Mouse (Mus musculus): ENCODE results near the gene Evi5. TPM values are rescaled to one million over a fixed set of nuclear protein-coding genes. Genes with fewer than 3 reads are reported as not detected.

Evi5 gene
- polyA plus RNA-seq, 1 experiment from 2014 or later = 78.1 TPM

GRCm38 (mm10) chr5:107868905-107869424, 5.9 kb downstream of the Evi5 start:
- Histone ChIP-seq H3K9ac (peak overlapping the region; percentile 93), H3K36me3 (no peaks in the 10 kb centered on the region), H3K9me3 (replicated peaks) (no peaks in the 10 kb centered on the region), H3K27me3 (0 out of 2 replicates have a peak, but pooled peaks cover 3% of the 10 kb centered on the region), H3K4me3 (replicated peaks) (peak overlapping the region; percentile 93), H3K27ac (peak overlapping the region; percentile 98), H3K4me2 (peak overlapping the region; percentile 66), H3K4me1 (peaks cover 16% of the 10 kb centered on the region)
- peak; percentile 100 for ATAC-seq (replicated peaks; ENCODE audit: low FRiP score)
- WGBS = under 1% methylated on average over 57 of the region's 58 CpGs

- Histone ChIP-seq H3K4me3 (replicated peaks) (peak overlapping the region; percentile 93), H3K4me1 (peaks cover 16% of the 10 kb centered on the region), H3K9me3 (replicated peaks) (no peaks in the 10 kb centered on the region), H3K27me3 (0 out of 2 replicates have a peak, but pooled peaks cover 3% of the 10 kb centered on the region), H3K36me3 (no peaks in the 10 kb centered on the region), H3K27ac (peak overlapping the region; percentile 98), H3K9ac (peak overlapping the region; percentile 93), H3K4me2 (peak overlapping the region; percentile 66)
- under 1% methylated on average over 61 of the region's 82 CpGs for WGBS
- peak; percentile 76 for ATAC-seq (replicated peaks; ENCODE audit: low FRiP score)
Measured at GRCm38 (mm10) chr5:107867970-107868904, 6.7 kb downstream of the Evi5 start.

GRCm38 (mm10) chr5:107866127-107867126, 8.5 kb downstream of the Evi5 start:
- H3K4me2 ChIP-seq = peak overlapping the region; percentile 66
- H3K4me3 ChIP-seq (replicated peaks) = no peak overlapping the region

GRCm38 (mm10) chr5:107863971-107864370, 10.9 kb downstream of the Evi5 start:
- H3K36me3 ChIP-seq = no peaks in the 10 kb centered on the region
- no peak overlapping the region for H3K9ac ChIP-seq
- H3K4me1 ChIP-seq = peaks cover 16% of the 10 kb centered on the region
- no peak for ATAC-seq (replicated peaks; ENCODE audit: low FRiP score)
- no peaks in the 10 kb centered on the region for H3K27me3 ChIP-seq
- no peak overlapping the region for H3K4me2 ChIP-seq
- H3K4me3 ChIP-seq (replicated peaks) = no peak overlapping the region
- H3K9me3 ChIP-seq (replicated peaks) = no peaks in the 10 kb centered on the region
- H3K27ac ChIP-seq = no peak overlapping the region
- WGBS = 78% methylated on average over 3 of the region's 3 CpGs

More at GRCm38 (mm10) chr5:107866127-107867126, 8.5 kb downstream of the Evi5 start:
- Histone ChIP-seq H3K27ac (no peak overlapping the region), H3K36me3 (no peaks in the 10 kb centered on the region), H3K9ac (no peak overlapping the region), H3K4me1 (peaks cover 16% of the 10 kb centered on the region), H3K27me3 (0 out of 2 replicates have a peak, but pooled peaks cover 3% of the 10 kb centered on the region), H3K9me3 (replicated peaks) (no peaks in the 10 kb centered on the region)
- no peak for ATAC-seq (replicated peaks; ENCODE audit: low FRiP score)
- WGBS = 66% methylated on average over 2 of the region's 2 CpGs

- WGBS = 47% methylated on average over 2 of the region's 2 CpGs
- Histone ChIP-seq H3K36me3 (no peaks in the 10 kb centered on the region), H3K4me1 (peaks cover 11% of the 10 kb centered on the region), H3K4me2 (no peak overlapping the region), H3K9ac (no peak overlapping the region), H3K9me3 (replicated peaks) (no peaks in the 10 kb centered on the region), H3K4me3 (replicated peaks) (no peak overlapping the region), H3K27me3 (no peaks in the 10 kb centered on the region), H3K27ac (no peak overlapping the region)
- no peak for ATAC-seq (replicated peaks; ENCODE audit: low FRiP score)
Measured at GRCm38 (mm10) chr5:107858963-107859362, 15.9 kb downstream of the Evi5 start.

- Histone ChIP-seq H3K9ac (no peak overlapping the region), H3K27ac (no peak overlapping the region), H3K36me3 (no peaks in the 10 kb centered on the region), H3K27me3 (no peaks in the 10 kb centered on the region), H3K4me2 (no peak overlapping the region), H3K9me3 (replicated peaks) (no peaks in the 10 kb centered on the region), H3K4me3 (replicated peaks) (no peak overlapping the region), H3K4me1 (peaks cover 18% of the 10 kb centered on the region)
- no peak for ATAC-seq (replicated peaks; ENCODE audit: low FRiP score)
- WGBS = 78% methylated on average over 2 of the region's 2 CpGs
Measured at GRCm38 (mm10) chr5:107855546-107855945, 19.4 kb downstream of the Evi5 start.

- no peak for ATAC-seq (replicated peaks; ENCODE audit: low FRiP score)
- 74% methylated on average over 3 of the region's 3 CpGs for WGBS
- H3K27me3 ChIP-seq = no peaks in the 10 kb centered on the region
- no peak overlapping the region for H3K27ac ChIP-seq
- H3K9ac ChIP-seq = no peak overlapping the region
- H3K36me3 ChIP-seq = peaks cover 6% of the 10 kb centered on the region; the same call in 1 of the 2 replicates
- H3K9me3 ChIP-seq (replicated peaks) = no peaks in the 10 kb centered on the region; the same call in 1 of the 2 replicates
- no peak overlapping the region for H3K4me2 ChIP-seq
- H3K4me3 ChIP-seq (replicated peaks) = no peak overlapping the region
- peaks cover 18% of the 10 kb centered on the region for H3K4me1 ChIP-seq
Measured at GRCm38 (mm10) chr5:107854556-107854955, 20.4 kb downstream of the Evi5 start.

GRCm38 (mm10) chr5:107853807-107854206, 21.1 kb downstream of the Evi5 start:
- ATAC-seq (replicated peaks; ENCODE audit: low FRiP score) = no peak
- H3K4me1 ChIP-seq = peaks cover 18% of the 10 kb centered on the region
- no peaks in the 10 kb centered on the region; the same call in 1 of the 2 replicates for H3K9me3 ChIP-seq (replicated peaks)
- no peak overlapping the region for H3K4me3 ChIP-seq (replicated peaks)
- H3K36me3 ChIP-seq = peaks cover 6% of the 10 kb centered on the region; the same call in 1 of the 2 replicates
- peak overlapping the region; percentile 54; the same call in 1 of the 2 replicates for H3K27ac ChIP-seq
- WGBS = 42% methylated on average over 6 of the region's 6 CpGs
- no peak overlapping the region for H3K9ac ChIP-seq
- H3K27me3 ChIP-seq = no peaks in the 10 kb centered on the region
- no peak overlapping the region for H3K4me2 ChIP-seq

- no peak for ATAC-seq (replicated peaks; ENCODE audit: low FRiP score)
- peaks cover 6% of the 10 kb centered on the region; the same call in 1 of the 2 replicates for H3K36me3 ChIP-seq
- 89% methylated on average over 4 of the region's 4 CpGs for WGBS
Measured at GRCm38 (mm10) chr5:107848964-107849363, 25.9 kb downstream of the Evi5 start.

GRCm38 (mm10) chr5:107847817-107848216, 27.1 kb downstream of the Evi5 start:
- Histone ChIP-seq H3K9me3 (replicated peaks) (no peaks in the 10 kb centered on the region; the same call in 1 of the 2 replicates), H3K9ac (no peak overlapping the region), H3K4me1 (peaks cover 4% of the 10 kb centered on the region; the same call in 1 of the 2 replicates), H3K4me2 (no peak overlapping the region), H3K36me3 (peaks cover 6% of the 10 kb centered on the region; the same call in 1 of the 2 replicates), H3K27me3 (no peaks in the 10 kb centered on the region), H3K4me3 (replicated peaks) (no peak overlapping the region), H3K27ac (no peak overlapping the region)
- whole genome bisulfite sequencing = 59% methylated on average over 2 of the region's 2 CpGs
- ATAC-seq (replicated peaks; ENCODE audit: low FRiP score) = no peak

More at GRCm38 (mm10) chr5:107848964-107849363, 25.9 kb downstream of the Evi5 start:
- H3K4me2 ChIP-seq = no peak overlapping the region
- H3K27ac ChIP-seq = no peak overlapping the region
- no peaks in the 10 kb centered on the region for H3K27me3 ChIP-seq
- H3K9me3 ChIP-seq (replicated peaks) = no peaks in the 10 kb centered on the region; the same call in 1 of the 2 replicates
- no peak overlapping the region for H3K9ac ChIP-seq
- H3K4me1 ChIP-seq = peaks cover 11% of the 10 kb centered on the region
- no peak overlapping the region for H3K4me3 ChIP-seq (replicated peaks)

GRCm38 (mm10) chr5:107847349-107847748, 27.6 kb downstream of the Evi5 start:
- Histone ChIP-seq H3K4me1 (peaks cover 4% of the 10 kb centered on the region; the same call in 1 of the 2 replicates), H3K4me2 (no peak overlapping the region), H3K4me3 (replicated peaks) (no peak overlapping the region), H3K27ac (no peak overlapping the region), H3K36me3 (peaks cover 6% of the 10 kb centered on the region; the same call in 1 of the 2 replicates), H3K27me3 (no peaks in the 10 kb centered on the region), H3K9me3 (replicated peaks) (no peaks in the 10 kb centered on the region; the same call in 1 of the 2 replicates), H3K9ac (no peak overlapping the region)
- WGBS = 89% methylated on average over 5 of the region's 5 CpGs
- ATAC-seq (replicated peaks; ENCODE audit: low FRiP score) = no peak
